Mouse (Mus musculus) liver, postnatal 0 days (tissue): ENCODE data around the gene Fbxo9. TPM values are rescaled to one million over a fixed set of nuclear protein-coding genes. Genes with fewer than 3 reads are reported as not detected.

Experiments
- ATAC-seq: fragments of 200-750 bp; cut with Nextera tagmentation; 2 replicates; pipeline ENCODE4 v1.8.0; 2017; ENCODE audit warnings: mild to moderate bottlenecking, moderate library complexity
- DNase-seq: peaks from one replicate; pipeline ENCODE4 v3.0.0-alpha.2; 2016
- H3K27ac ChIP-seq: fragments of 300-500 bp; sonication (generic); 2 replicates; pipeline ENCODE4 v1.5.1; 2014; ENCODE audit warnings: antibody characterized with exemption, moderate library complexity, mild to moderate bottlenecking, low read depth
- H3K27me3 ChIP-seq: fragments of 300-500 bp; sonication (generic); 2 replicates; pipeline ENCODE4 v1.6.1; 2014; ENCODE audit warnings: low read length, control low read depth, mixed read lengths; ENCODE audit not compliant: insufficient read depth
- H3K36me3 ChIP-seq: fragments of 300-500 bp; sonication (generic); replicated peaks from 2 replicates; pipeline ENCODE4 v1.6.1; 2014; ENCODE audit warnings: mild to moderate bottlenecking, control low read depth, low read length, moderate library complexity, mixed read lengths; ENCODE audit not compliant: insufficient read depth
- H3K4me1 ChIP-seq: fragments of 300-500 bp; sonication (generic); 2 replicates; pipeline ENCODE4 v1.6.1; 2014; ENCODE audit warnings: antibody characterized with exemption, mild to moderate bottlenecking, control low read depth; ENCODE audit not compliant: insufficient read depth
- H3K4me2 ChIP-seq: fragments of 300-500 bp; sonication (generic); 2 replicates; pipeline ENCODE4 v1.6.1; 2014; ENCODE audit warnings: low read depth, mild to moderate bottlenecking, low read length, moderate library complexity, mixed read lengths
- H3K4me3 ChIP-seq: fragments of 300-500 bp; sonication (generic); 2 replicates; pipeline ENCODE4 v1.5.1; 2014; ENCODE audit warnings: low read depth, low read length
- H3K9ac ChIP-seq: fragments of 300-500 bp; sonication (generic); replicated peaks from 2 replicates; pipeline ENCODE4 v1.6.1; 2014; ENCODE audit warnings: mild to moderate bottlenecking, moderate library complexity
- H3K9me3 ChIP-seq: fragments of 300-500 bp; sonication (generic); 2 replicates; pipeline ENCODE4 v1.6.1; 2016; ENCODE audit warnings: mild to moderate bottlenecking, control low read depth, low read length, mixed read lengths
- CTCF ChIP-seq: sonication (generic); IDR thresholded peaks from 2 replicates; pipeline ENCODE4 v1.5.1; 2016; ENCODE audit warnings: antibody characterized with exemption, low read depth
- EP300 ChIP-seq: IDR thresholded peaks from 2 replicates; pipeline ENCODE4 v1.6.1; 2016; ENCODE audit warnings: antibody characterized with exemption, low read depth, mild to moderate bottlenecking
- WGBS: fragments of 180-500 bp; shearing (Covaris S2); extraction: QIAGEN DNeasy Blood & Tissue Kit; methylation state at CpG from one replicate; pipeline ENCODE4 v1.1.7; 2014; ENCODE audit not compliant: insufficient replicate concordance; 5-methylcytosine and 5-hydroxymethylcytosine counted together
- polyA plus RNA-seq: library from polyadenylated mRNA; unstranded; fragments of >200 nt; fragmentation: Nextera tagmentation; extraction: Ambion mirVana; gene quantifications from 2 replicates; pipeline ENCODE4 v1.2.1, GENCODE M21; 2015

Gene Fbxo9
- polyA plus RNA-seq, 1 experiment from 2014 or later = 45.7 TPM

DNA sequence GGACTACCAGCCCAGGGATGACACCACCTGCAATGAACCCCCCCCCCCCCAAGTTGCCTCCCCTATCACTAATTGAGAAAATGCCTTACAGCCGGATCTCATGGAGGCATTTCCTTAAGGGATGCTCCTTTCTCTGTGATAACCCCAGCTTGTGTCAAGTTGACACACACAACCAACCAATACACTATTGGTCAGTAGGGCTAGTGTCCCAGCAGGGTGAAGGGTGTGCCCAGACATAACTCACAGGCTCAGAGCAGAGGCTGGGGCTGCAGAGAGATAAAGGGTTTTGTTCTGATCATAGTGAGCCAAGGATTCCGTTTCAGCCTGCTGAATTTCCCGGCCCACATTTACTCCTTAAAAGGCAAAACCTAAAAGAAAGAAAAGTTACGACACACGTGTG is 38.4 kb downstream of the Fbxo9 start:
- no peak for TF ChIP-seq CTCF
- no peak for TF ChIP-seq EP300
- no peaks in the 10 kb centered on the region for H3K9me3 ChIP-seq
- H3K36me3 ChIP-seq = no peaks in the 10 kb centered on the region
- DNase-seq (no peak), ATAC-seq (no peak)
- no peak overlapping the region for H3K9ac ChIP-seq
- WGBS = 66% methylated on average over 5 of the region's 5 CpGs
- H3K4me1 ChIP-seq = no peaks in the 10 kb centered on the region
- no peak overlapping the region for H3K27ac ChIP-seq
- no peaks in the 10 kb centered on the region for H3K27me3 ChIP-seq
- H3K4me2 ChIP-seq = no peak overlapping the region
- no peak overlapping the region for H3K4me3 ChIP-seq

DNA sequence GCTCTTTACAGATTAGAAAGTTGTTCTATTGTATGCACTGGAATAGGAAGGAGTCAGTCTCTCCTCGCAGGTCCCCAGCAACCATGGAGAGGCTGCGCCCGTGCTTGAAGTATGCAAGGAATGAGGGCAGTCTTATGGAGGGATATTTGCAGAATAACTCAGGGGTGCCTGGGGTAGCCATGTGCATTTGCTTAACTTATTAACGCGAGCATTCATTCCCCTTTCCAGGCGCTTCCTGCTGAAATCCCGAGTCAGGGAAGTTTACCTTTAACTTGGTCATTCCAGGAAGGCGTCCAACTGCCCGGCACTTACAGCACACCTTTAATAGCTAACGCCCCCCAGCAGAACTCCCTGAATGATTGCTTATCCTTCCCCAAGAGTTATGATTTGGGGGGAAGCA is 44.7 kb downstream of the Fbxo9 start:
- TF ChIP-seq EP300 (no peak), CTCF (no peak)
- Histone ChIP-seq H3K9ac (no peak overlapping the region), H3K27me3 (no peaks in the 10 kb centered on the region), H3K4me3 (no peak overlapping the region), H3K4me1 (no peaks in the 10 kb centered on the region), H3K36me3 (no peaks in the 10 kb centered on the region), H3K9me3 (no peaks in the 10 kb centered on the region), H3K4me2 (no peak overlapping the region), H3K27ac (no peak overlapping the region)
- 65% methylated on average over 10 of the region's 10 CpGs for WGBS
- ATAC-seq (no peak), DNase-seq (no peak)

DNA sequence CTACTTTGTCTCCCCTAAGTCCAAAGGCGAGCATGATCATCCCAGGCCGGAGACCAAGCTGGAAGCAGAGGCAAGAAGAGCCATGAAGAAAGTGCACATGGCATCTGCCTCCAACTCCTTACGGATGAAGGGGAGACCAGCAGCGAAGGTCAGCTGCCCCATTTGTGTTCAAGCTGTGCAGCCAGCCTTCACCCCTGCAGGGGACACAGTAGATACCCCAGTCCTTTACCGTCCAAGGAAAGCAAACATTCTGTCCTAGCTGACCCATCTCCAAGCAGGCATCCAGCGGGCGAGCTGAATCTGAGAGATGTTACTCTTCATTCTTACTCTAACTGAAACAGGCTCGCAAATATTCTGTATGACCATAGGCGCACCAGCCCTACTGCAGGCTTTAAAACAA is 46.5 kb downstream of the Fbxo9 start:
- Histone ChIP-seq H3K4me2 (no peak overlapping the region), H3K27me3 (no peaks in the 10 kb centered on the region), H3K9ac (no peak overlapping the region), H3K4me1 (no peaks in the 10 kb centered on the region), H3K36me3 (no peaks in the 10 kb centered on the region), H3K4me3 (no peak overlapping the region), H3K27ac (no peak overlapping the region), H3K9me3 (no peaks in the 10 kb centered on the region)
- DNase-seq = no peak
- 78% methylated on average over 9 of the region's 9 CpGs for WGBS
- ATAC-seq = no peak
- TF ChIP-seq CTCF (no peak), EP300 (no peak)

DNA sequence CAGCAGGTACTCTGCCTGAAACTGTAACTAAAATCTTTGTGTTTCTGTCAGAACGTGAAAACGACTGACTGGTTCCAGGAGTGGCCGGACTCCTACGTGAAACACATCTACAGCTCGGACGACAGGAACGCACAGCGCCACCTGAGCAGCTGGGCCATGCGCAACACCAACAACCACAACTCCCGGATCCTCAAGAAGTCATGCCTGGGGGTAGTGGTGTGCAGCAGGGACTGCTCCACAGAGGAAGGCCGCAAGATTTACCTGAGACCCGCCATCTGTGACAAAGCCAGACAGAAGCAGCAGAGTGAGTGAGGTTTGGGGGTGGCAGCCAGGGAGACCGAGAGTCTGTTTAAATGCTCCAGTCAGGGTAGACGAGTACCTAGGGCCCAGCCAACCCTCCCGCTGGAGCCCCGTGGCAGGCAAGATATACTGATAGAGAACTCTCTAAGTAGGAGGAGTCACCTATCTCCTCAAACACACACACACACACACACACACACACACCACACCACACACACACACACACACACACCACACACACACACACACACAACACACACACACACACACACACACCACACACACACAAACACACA is 49.2 kb downstream of the Fbxo9 start:
- TF ChIP-seq CTCF (no peak), EP300 (no peak)
- Histone ChIP-seq H3K4me2 (no peak overlapping the region), H3K9ac (no peak overlapping the region), H3K9me3 (no peaks in the 10 kb centered on the region), H3K4me1 (no peaks in the 10 kb centered on the region), H3K36me3 (no peaks in the 10 kb centered on the region), H3K27ac (no peak overlapping the region), H3K27me3 (no peaks in the 10 kb centered on the region), H3K4me3 (no peak overlapping the region)
- DNase-seq = no peak
- ATAC-seq = no peak
- WGBS = 73% methylated on average over 16 of the region's 16 CpGs

DNA sequence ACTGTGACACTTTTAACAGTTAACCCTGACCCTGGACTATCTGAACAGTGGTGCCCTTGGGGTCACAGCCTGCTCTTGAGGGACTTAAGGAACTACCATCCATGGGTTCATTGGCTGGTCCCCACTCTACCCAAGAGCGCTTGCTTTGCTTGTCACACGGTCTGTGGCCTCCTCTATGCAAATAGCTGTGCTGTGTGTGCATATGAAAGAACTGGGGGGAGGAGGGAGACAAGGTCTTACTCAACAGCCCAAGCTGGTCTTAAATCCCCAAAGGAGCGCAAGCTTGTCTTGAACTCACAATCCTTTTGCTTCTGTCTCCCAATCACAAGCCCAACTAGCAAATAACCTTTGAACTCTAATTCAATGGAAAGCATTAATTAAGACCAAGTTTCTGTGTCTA is 54.6 kb downstream of the Fbxo9 start:
- DNase-seq (no peak), ATAC-seq (no peak)
- Histone ChIP-seq H3K4me1 (no peaks in the 10 kb centered on the region), H3K9me3 (no peaks in the 10 kb centered on the region), H3K4me2 (no peak overlapping the region), H3K36me3 (no peaks in the 10 kb centered on the region), H3K9ac (no peak overlapping the region), H3K4me3 (no peak overlapping the region), H3K27ac (no peak overlapping the region), H3K27me3 (no peaks in the 10 kb centered on the region)
- 76% methylated on average over 3 of the region's 3 CpGs for WGBS
- no peak for TF ChIP-seq CTCF
- no peak for TF ChIP-seq EP300

DNA sequence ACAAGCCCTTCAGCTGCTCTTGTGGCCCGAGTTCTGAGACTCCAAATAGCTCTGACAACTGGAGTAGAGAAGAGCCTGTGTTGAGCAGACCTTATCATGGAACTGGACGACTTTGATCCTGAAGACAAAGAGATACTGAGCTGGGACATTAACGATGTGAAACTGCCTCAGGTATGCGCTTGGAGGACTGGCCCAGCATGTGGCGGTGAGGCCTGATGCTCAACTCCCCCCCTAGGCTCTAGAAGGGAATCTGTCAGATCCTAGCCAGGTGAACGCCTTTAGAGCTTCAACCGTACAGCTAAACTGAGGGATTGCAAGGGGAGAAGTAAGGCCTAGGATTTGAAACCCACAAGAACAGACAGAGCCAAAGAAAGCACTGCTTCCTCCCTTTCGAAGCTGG is 55.0 kb downstream of the Fbxo9 start:
- Histone ChIP-seq H3K4me2 (no peak overlapping the region), H3K27ac (no peak overlapping the region), H3K4me3 (no peak overlapping the region), H3K27me3 (no peaks in the 10 kb centered on the region), H3K9ac (no peak overlapping the region), H3K9me3 (no peaks in the 10 kb centered on the region), H3K36me3 (no peaks in the 10 kb centered on the region), H3K4me1 (no peaks in the 10 kb centered on the region)
- DNase-seq (no peak), ATAC-seq (no peak)
- WGBS = 75% methylated on average over 8 of the region's 8 CpGs
- TF ChIP-seq EP300 = no peak
- TF ChIP-seq CTCF = no peak

DNA sequence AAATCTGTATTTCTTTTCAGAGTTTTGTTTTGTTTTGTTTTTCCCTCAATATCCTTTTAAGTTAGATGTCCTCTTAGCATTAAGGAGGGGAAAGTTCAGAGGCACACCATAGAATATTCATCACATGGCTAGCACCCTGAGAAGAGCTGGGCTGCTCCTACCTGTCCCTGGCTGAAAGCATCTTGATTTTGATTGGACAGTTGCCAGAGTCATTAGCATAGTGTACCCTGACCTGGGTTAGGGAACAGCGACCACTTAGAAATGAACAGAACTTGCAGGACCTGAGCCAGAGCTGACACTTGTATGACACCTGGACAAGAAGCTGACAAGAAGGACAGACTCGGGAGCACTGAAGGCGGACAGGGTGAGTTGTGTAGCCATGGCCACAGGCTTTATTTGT is 57.2 kb downstream of the Fbxo9 start, which contains the start of gene Gcm1:
TSS of gene Gcm1 (plus strand) at position 248 of the 400 bp plus-strand sequence.
- 60% methylated on average over 3 of the region's 3 CpGs for WGBS
- ATAC-seq = no peak
- H3K27me3 ChIP-seq = no peaks in the 10 kb centered on the region

More for the DNA sequence above, 57.2 kb downstream of the Fbxo9 start, which contains the start of gene Gcm1:
- no peak within 1 kb of the TSS for H3K27ac ChIP-seq
- no peaks in the 10 kb centered on the region for H3K4me1 ChIP-seq
- no peak within 1 kb of the TSS for H3K4me2 ChIP-seq
- no peak for DNase-seq
- no peak within 1 kb of the TSS for H3K4me3 ChIP-seq
- no peak within 1 kb of the TSS for H3K9ac ChIP-seq
- H3K9me3 ChIP-seq = no peaks in the 10 kb centered on the region
- TF ChIP-seq CTCF (no peak), EP300 (no peak)
- H3K36me3 ChIP-seq = no peaks in the 10 kb centered on the region
